Comparison of ENCODE assay signal across 17 mouse cellular contexts in genomic region chr4:131046101-131046500, GRCm38 (mm10).
DNase-seq lines count a peak whose midpoint lies in the region; TF ChIP-seq lines count a peak whose summit lies in the region.
"Had no signal": no experiment of that assay in that cellular context is flagged by ENCODE, and none has a peak within 500 bp of the region (broad histone marks: within the 10 kb centered on the region; RNA-seq: fewer than 3 reads in every experiment).

No protein-coding gene starts in this region.

- no peak for TF ChIP-seq CTCF in left cerebral cortex, adult 2 months (IDR thresholded peaks at IDR 0.05)

- DNase-seq in cerebellum, postnatal 10 days: peak; percentile 49 to 51
- DNase-seq in cerebellum, adult 11 months: no peak
- DNase-seq in left cerebral cortex, adult 2 months (ENCODE audit: extremely low spot score in 1 of 2, low spot score in 2 of 2): peak in 1 of 2 experiments; percentile 20
- DNase-seq in left cerebral cortex, adult 8-10 months (ENCODE audit: low spot score in 2 of 2): no peak
- peak; percentile 20 for DNase-seq in right cerebral cortex, postnatal 25 days
- DNase-seq in right cerebral cortex, postnatal 4 days: no peak
- no peak for DNase-seq in kidney, postnatal 25 days
- DNase-seq: adrenal gland, postnatal 10 days; B cell, adult 2 months; embryo, embryonic 11 days; heart, postnatal 36 days; kidney, adult 9 months; lung, postnatal 10 days had no signal

- intact Hi-C loops in left cerebral cortex, adult 2 months (cut with DNase I): no loop called here

- H3K4me3 ChIP-seq in left cerebral cortex, adult 2 months: no peak overlapping the region
- H3K4me3 ChIP-seq: embryonic facial prominence, embryonic 15.5 days; heart, embryonic 13.5 days; limb, embryonic 13.5 days; liver, embryonic 15.5 days had no signal

- H3K27ac ChIP-seq in left cerebral cortex, adult 2 months: peak overlapping the region; percentile 69
- H3K27ac ChIP-seq: embryonic facial prominence, embryonic 15.5 days; heart, embryonic 13.5 days; limb, embryonic 13.5 days; liver, embryonic 15.5 days had no signal

Comparison
In these comparisons a context has a peak if more than half of its experiments do, and no peak if none do; other contexts are left out.
1. DNase-seq: peak in cerebellum, postnatal 10 days (2 of 2) and right cerebral cortex, postnatal 25 days (single experiment); none in cerebellum, adult 11 months (single experiment), left cerebral cortex, adult 8-10 months (0 of 2), right cerebral cortex, postnatal 4 days (single experiment) and kidney, postnatal 25 days (0 of 2).